Mouse (Mus musculus) fibroblast of lung, adult 2 months (primary cell): ENCODE results near the gene Adora2a.
"Not testable (repeated sequence)": the region's sequence is repeated elsewhere in the genome, so short reads cannot be mapped to it uniquely, and the experiment has no call there.

ENCODE experiments used
- DNase-seq: peaks from one replicate; pipeline ENCODE4 v3.0.0-alpha.2; 2011; ENCODE audit warnings: low read depth

The Adora2a gene

GRCm38 (mm10) chr10:75350564-75350963, 33.9 kb downstream of the Adora2a start:
- no peak for DNase-seq

- DNase-seq, result no peak
Measured at GRCm38 (mm10) chr10:75352541-75352940, 35.9 kb downstream of the Adora2a start.

- not testable (repeated sequence) for DNase-seq
Measured at GRCm38 (mm10) chr10:75353838-75354241, 37.2 kb downstream of the Adora2a start.

GRCm38 (mm10) chr10:75355341-75355740, 38.7 kb downstream of the Adora2a start:
- DNase-seq, result no peak

- DNase-seq, result peak; percentile 28
Measured at GRCm38 (mm10) chr10:75364214-75364690, 47.6 kb downstream of the Adora2a start.

- DNase-seq, result no peak
Measured at GRCm38 (mm10) chr10:75364796-75365195, 48.1 kb downstream of the Adora2a start.

- no peak for DNase-seq
Measured at GRCm38 (mm10) chr10:75365231-75365633, 48.6 kb downstream of the Adora2a start.

- peak; percentile 34 for DNase-seq
Measured at GRCm38 (mm10) chr10:75373655-75374351, 57.1 kb downstream of the Adora2a start.

GRCm38 (mm10) chr10:75378688-75379087, 62.0 kb downstream of the Adora2a start:
- peak; percentile 82 for DNase-seq
